In the genomic region with DNA sequence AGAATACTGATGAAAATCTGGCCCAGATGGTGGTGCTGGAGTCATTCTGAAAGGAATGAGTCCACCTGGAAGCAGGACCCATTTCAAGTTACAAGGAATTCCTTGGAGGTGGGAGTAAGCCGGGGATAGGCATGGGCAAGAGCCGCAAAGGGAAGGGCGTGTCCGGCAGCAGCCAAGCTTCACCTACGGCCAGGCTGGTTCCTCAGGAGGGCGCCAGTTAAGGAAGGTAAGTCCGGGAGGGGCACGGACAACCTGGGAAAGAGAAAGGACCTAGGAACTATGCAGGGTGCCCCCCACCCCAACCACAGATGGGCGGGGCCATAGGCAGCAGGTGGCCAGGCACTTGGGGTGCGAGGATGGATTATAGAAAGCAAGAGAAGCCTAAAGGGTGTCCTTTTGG, we compare ENCODE assay signal across 7 mouse cellular contexts. TPM values are rescaled to one million over a fixed set of nuclear protein-coding genes. Genes with fewer than 3 reads are reported as not detected.
DNase-seq lines count a peak whose midpoint lies in the region; ATAC-seq and TF ChIP-seq lines count a peak whose summit lies in the region.

No protein-coding gene starts in this region.

- DNase-seq in left cerebral cortex, adult 2 months (ENCODE audit: extremely low spot score in 1 of 2, low spot score in 2 of 2), result peak in 1 of 2 experiments; percentile 15
- DNase-seq in left cerebral cortex, adult 8-10 months (ENCODE audit: low spot score in 2 of 2), result no peak
- DNase-seq in brain, adult 2 months (ENCODE audit: low read depth, low spot score), result peak; percentile 54
- DNase-seq in limb, embryonic 11.5 days (ENCODE audit: low spot score), result peak; percentile 53
- no peak for DNase-seq in frontal cortex, postnatal 14 days (ENCODE audit: low spot score in 2 of 2)

- intact Hi-C loops in left cerebral cortex, adult 2 months (cut with DNase I), result loop anchor here (2.0 to 5.0 kb wide), 2 partner anchors 105 to 137 kb away; no protein-coding TSS in a partner anchor

- no peaks in the 10 kb centered on the region for H3K36me3 ChIP-seq in forebrain, embryonic 15.5 days
- H3K36me3 ChIP-seq in limb, embryonic 11.5 days (ENCODE audit: control insufficient read depth, insufficient read depth, low read length), result no peaks in the 10 kb centered on the region
- H3K36me3 ChIP-seq in midbrain, embryonic 16.5 days (ENCODE audit: control insufficient read depth, insufficient read depth, low read length), result no peaks in the 10 kb centered on the region

- H3K9me3 ChIP-seq in forebrain, embryonic 15.5 days, result no peaks in the 10 kb centered on the region
- no peaks in the 10 kb centered on the region for H3K9me3 ChIP-seq in limb, embryonic 11.5 days (ENCODE audit: control insufficient read depth, low read length)
- no peaks in the 10 kb centered on the region for H3K9me3 ChIP-seq in midbrain, embryonic 16.5 days (replicated peaks; ENCODE audit: control insufficient read depth, low read length, poor library complexity, severe bottlenecking)

- peak overlapping the region; percentile 98 for H3K4me2 ChIP-seq in forebrain, embryonic 15.5 days (replicated peaks)
- H3K4me2 ChIP-seq in limb, embryonic 11.5 days (ENCODE audit: low read depth, severe bottlenecking), result peak overlapping the region; percentile 82
- peak overlapping the region; percentile 93 for H3K4me2 ChIP-seq in midbrain, embryonic 16.5 days (ENCODE audit: low read length)

- peak overlapping the region; percentile 72 for H3K9ac ChIP-seq in forebrain, embryonic 15.5 days (replicated peaks)
- peak overlapping the region; percentile 65 for H3K9ac ChIP-seq in limb, embryonic 11.5 days (ENCODE audit: low read length)
- H3K9ac ChIP-seq in midbrain, embryonic 16.5 days (ENCODE audit: low read depth, low read length), result peak overlapping the region; percentile 88

- WGBS in forebrain, embryonic 15.5 days, result 3% methylated on average over 10 of the region's 10 CpGs
- WGBS in limb, embryonic 11.5 days, result 2% methylated on average over 10 of the region's 10 CpGs
- WGBS in midbrain, embryonic 16.5 days, result 2% methylated on average over 10 of the region's 10 CpGs

- peak overlapping the region; percentile 78 for H3K4me3 ChIP-seq in left cerebral cortex, adult 2 months
- peak overlapping the region; percentile 67 for H3K4me3 ChIP-seq in forebrain, embryonic 15.5 days
- H3K4me3 ChIP-seq in limb, embryonic 11.5 days (ENCODE audit: low read depth, low read length), result peak overlapping the region; percentile 49
- H3K4me3 ChIP-seq in midbrain, embryonic 16.5 days (ENCODE audit: low read depth, low read length), result peak overlapping the region; percentile 67

- H3K27ac ChIP-seq in left cerebral cortex, adult 2 months, result peak overlapping the region; percentile 79
- H3K27ac ChIP-seq in forebrain, embryonic 15.5 days (replicated peaks), result no peak overlapping the region
- H3K27ac ChIP-seq in limb, embryonic 11.5 days (replicated peaks; ENCODE audit: low read depth, low read length), result no peak overlapping the region
- H3K27ac ChIP-seq in midbrain, embryonic 16.5 days (ENCODE audit: low read length), result 0 out of 2 replicates have a peak overlapping the region, but pooled peaks have one; percentile 50

- no peak; the same call in 1 of the 2 replicates for TF ChIP-seq CTCF in left cerebral cortex, adult 2 months (IDR thresholded peaks at IDR 0.05)

- ATAC-seq in forebrain, embryonic 15.5 days (replicated peaks), result no peak
- ATAC-seq in limb, embryonic 11.5 days (ENCODE audit: insufficient number of reproducible peaks, low FRiP score, low TSS enrichment, low read depth), result 0 out of 2 replicates have a peak, but pooled peaks have one; percentile 0
- no peak for ATAC-seq in midbrain, embryonic 16.5 days

- H3K27me3 ChIP-seq in forebrain, embryonic 15.5 days, result 0 out of 2 replicates have a peak, but pooled peaks cover 4% of the 10 kb centered on the region
- peaks cover 11% of the 10 kb centered on the region for H3K27me3 ChIP-seq in limb, embryonic 11.5 days (ENCODE audit: control insufficient read depth, insufficient read depth, low read length)
- H3K27me3 ChIP-seq in midbrain, embryonic 16.5 days (ENCODE audit: control insufficient read depth, insufficient read depth, low read depth, low read length), result no peaks in the 10 kb centered on the region

- H3K4me1 ChIP-seq in forebrain, embryonic 15.5 days, result peaks cover 23% of the 10 kb centered on the region
- peaks cover 3% of the 10 kb centered on the region; the same call in 1 of the 2 replicates for H3K4me1 ChIP-seq in limb, embryonic 11.5 days (ENCODE audit: control insufficient read depth, insufficient read depth, low read length)
- H3K4me1 ChIP-seq in midbrain, embryonic 16.5 days (ENCODE audit: control insufficient read depth, insufficient read depth, low read length), result peaks cover 13% of the 10 kb centered on the region

RNA-seq across cellular contexts. Expression of a gene that starts 1.8 kb away (rescaled TPM):
- 100 to 1,000 TPM in 1 of 2 experiments, 10 to 100 TPM in 1; 94.7 to 129 TPM for total RNA-seq in left cerebral cortex, adult 2 months (2021)
- 100 to 1,000 TPM in 3 of 4 experiments, 10 to 100 TPM in 1; 90.0 to 133 (median 114) TPM for total RNA-seq in left cerebral cortex, adult 8-10 months (2022)
- polyA plus RNA-seq in forebrain, embryonic 15.5 days (2015; fragmentation: Nextera tagmentation; extraction: Ambion mirVana), result 21.6 and 28.1 TPM in 2 replicates
- polyA plus RNA-seq in limb, embryonic 11.5 days (2014; fragmentation: Nextera tagmentation; extraction: Ambion mirVana), result 10.4 and 13.1 TPM in 2 replicates
- 71.6 and 75.8 TPM in 2 replicates for polyA plus RNA-seq in midbrain, embryonic 16.5 days (2015; fragmentation: Nextera tagmentation; extraction: Ambion mirVana)

Comparison
In these comparisons a context has a peak if more than half of its experiments do, and no peak if none do; other contexts are left out.
1. DNase-seq: peak in brain, adult 2 months (single experiment) and limb, embryonic 11.5 days (single experiment); none in left cerebral cortex, adult 8-10 months (0 of 2) and frontal cortex, postnatal 14 days (0 of 2).
2. H3K27ac ChIP-seq: peak in left cerebral cortex, adult 2 months (single experiment) and midbrain, embryonic 16.5 days (single experiment); none in forebrain, embryonic 15.5 days (single experiment) and limb, embryonic 11.5 days (single experiment).
3. Peak in every context shown above with its lines, with median percentiles within 50 percentile points of each other: H3K4me3 ChIP-seq, H3K4me2 ChIP-seq and H3K9ac ChIP-seq.